Mouse (Mus musculus): ENCODE data around the gene H2-Q6.
"Not testable (repeated sequence)": the region's sequence is repeated elsewhere in the genome, so short reads cannot be mapped to it uniquely, and the experiment has no call there.

- not testable (repeated sequence) for TF ChIP-seq POLR2A (IDR thresholded peaks at IDR 0.05; ENCODE audit: borderline replicate concordance, extremely low read depth, insufficient read depth, insufficient read length, poor library complexity, severe bottlenecking); CTCF (IDR thresholded peaks at IDR 0.05; ENCODE audit: borderline replicate concordance, extremely low read depth, insufficient read depth, insufficient read length)
Measured at GRCm38 (mm10) chr17:35435577-35435976, 10.9 kb downstream of the H2-Q6 start.

All from brain, embryonic 14.5 days (tissue).